Mouse (Mus musculus): Measurements from ENCODE around the gene Ggct. TPM values are rescaled to one million over a fixed set of nuclear protein-coding genes. Genes with fewer than 3 reads are reported as not detected.
A peak's percentile ranks its signal among the peaks of the same experiment; 100 is the strongest.

The Ggct gene
- polyA plus RNA-seq, 1 experiment, result 1.5 TPM

DNA sequence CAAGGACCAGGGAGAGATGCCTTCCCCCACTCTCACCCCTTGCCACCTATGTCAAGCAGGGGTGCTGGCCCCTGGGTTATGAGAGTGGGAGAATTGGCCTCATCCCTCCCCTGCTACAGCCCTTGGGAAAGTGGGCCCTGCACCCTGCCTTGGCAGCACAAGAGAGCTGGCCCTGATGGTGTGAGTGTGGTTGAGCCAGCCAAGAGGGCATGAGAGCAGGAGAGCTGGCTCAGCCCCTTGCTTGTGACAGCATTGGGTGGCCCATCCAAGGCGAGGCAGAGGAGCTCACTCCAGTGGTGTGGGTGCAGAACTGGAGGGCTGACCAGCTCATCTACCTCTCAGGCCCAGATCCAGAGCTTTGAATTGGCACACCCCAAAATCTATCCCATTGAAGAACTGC, 17.1 kb downstream of the Ggct start:
- H3K36me3 ChIP-seq (ENCODE audit: control insufficient read depth, insufficient read depth, low read length), result no peaks in the 10 kb centered on the region
- H3K27me3 ChIP-seq (ENCODE audit: control insufficient read depth, insufficient read depth, low read length), result no peaks in the 10 kb centered on the region
- TF ChIP-seq POLR2A (IDR thresholded peaks at IDR 0.05; ENCODE audit: low read depth, low read length) (no peak), CTCF (IDR thresholded peaks at IDR 0.05; ENCODE audit: extremely low read depth, insufficient read length, insufficient replicate concordance, low read depth, low read length) (no peak)
- no peak overlapping the region for H3K27ac ChIP-seq (ENCODE audit: insufficient read depth, low read depth, low read length)
- WGBS, result 82% methylated on average over 1 of the region's 1 CpGs
- peaks cover 7% of the 10 kb centered on the region for H3K4me1 ChIP-seq (ENCODE audit: control insufficient read depth, insufficient read depth, insufficient read length, low read length)
- H3K4me3 ChIP-seq (ENCODE audit: low read depth, low read length), result no peak overlapping the region

DNA sequence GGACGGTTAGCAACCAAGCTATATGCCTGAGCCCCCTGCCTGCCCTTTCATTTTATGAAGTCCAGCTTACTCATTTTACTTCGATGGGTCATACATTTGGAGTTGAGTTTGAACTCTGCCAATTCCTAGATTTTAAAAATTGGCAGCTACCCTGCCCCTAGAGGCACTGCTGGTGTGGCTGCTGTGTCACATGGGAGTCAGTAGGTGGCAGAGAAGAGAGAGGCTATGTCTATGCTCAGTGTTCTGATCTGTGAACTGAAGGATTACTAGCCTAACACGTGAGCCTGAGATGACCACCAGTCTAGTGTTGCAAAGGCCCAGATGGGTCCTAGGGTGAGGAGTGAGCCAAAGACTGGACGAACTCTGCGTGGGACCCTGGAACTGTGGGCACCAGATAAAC, 18.2 kb downstream of the Ggct start:
- TF ChIP-seq POLR2A (IDR thresholded peaks at IDR 0.05; ENCODE audit: low read depth, low read length), result no peak
- peak; percentile 58; the same call in 1 of the 2 replicates for TF ChIP-seq CTCF (IDR thresholded peaks at IDR 0.05; ENCODE audit: extremely low read depth, insufficient read length, insufficient replicate concordance, low read depth, low read length)
- Histone ChIP-seq H3K36me3 (ENCODE audit: control insufficient read depth, insufficient read depth, low read length) (no peaks in the 10 kb centered on the region), H3K27me3 (ENCODE audit: control insufficient read depth, insufficient read depth, low read length) (no peaks in the 10 kb centered on the region), H3K4me1 (ENCODE audit: control insufficient read depth, insufficient read depth, insufficient read length, low read length) (peaks cover 7% of the 10 kb centered on the region), H3K27ac (ENCODE audit: insufficient read depth, low read depth, low read length) (no peak overlapping the region), H3K4me3 (ENCODE audit: low read depth, low read length) (no peak overlapping the region)
- WGBS, result 67% methylated on average over 5 of the region's 5 CpGs

DNA sequence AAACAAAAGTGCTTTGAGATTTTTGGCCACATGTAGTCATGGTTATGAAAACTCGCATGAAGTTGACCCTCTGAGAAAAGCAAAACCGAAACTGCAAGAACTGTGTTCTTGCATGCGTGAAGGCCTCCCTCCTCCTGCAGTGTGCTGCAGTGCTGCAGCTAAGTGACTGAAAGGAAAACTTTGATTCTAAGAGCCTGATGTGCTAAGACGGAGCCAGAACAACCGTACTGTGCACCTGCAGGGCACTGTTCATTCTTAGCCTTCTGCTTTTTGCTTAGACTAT, 19.9 kb downstream of the Ggct start:
- TF ChIP-seq POLR2A (IDR thresholded peaks at IDR 0.05; ENCODE audit: low read depth, low read length) (no peak), CTCF (IDR thresholded peaks at IDR 0.05; ENCODE audit: extremely low read depth, insufficient read length, insufficient replicate concordance, low read depth, low read length) (peak; percentile 19; the same call in 1 of the 2 replicates)
- WGBS, result 0% methylated on average over 5 of the region's 5 CpGs
- peak overlapping the region; percentile 89 for H3K27ac ChIP-seq (ENCODE audit: insufficient read depth, low read depth, low read length)
- peaks cover 9% of the 10 kb centered on the region for H3K4me1 ChIP-seq (ENCODE audit: control insufficient read depth, insufficient read depth, insufficient read length, low read length)
- H3K4me3 ChIP-seq (ENCODE audit: low read depth, low read length), result peak overlapping the region; percentile 33
- no peaks in the 10 kb centered on the region for H3K36me3 ChIP-seq (ENCODE audit: control insufficient read depth, insufficient read depth, low read length)
- no peaks in the 10 kb centered on the region for H3K27me3 ChIP-seq (ENCODE audit: control insufficient read depth, insufficient read depth, low read length)

DNA sequence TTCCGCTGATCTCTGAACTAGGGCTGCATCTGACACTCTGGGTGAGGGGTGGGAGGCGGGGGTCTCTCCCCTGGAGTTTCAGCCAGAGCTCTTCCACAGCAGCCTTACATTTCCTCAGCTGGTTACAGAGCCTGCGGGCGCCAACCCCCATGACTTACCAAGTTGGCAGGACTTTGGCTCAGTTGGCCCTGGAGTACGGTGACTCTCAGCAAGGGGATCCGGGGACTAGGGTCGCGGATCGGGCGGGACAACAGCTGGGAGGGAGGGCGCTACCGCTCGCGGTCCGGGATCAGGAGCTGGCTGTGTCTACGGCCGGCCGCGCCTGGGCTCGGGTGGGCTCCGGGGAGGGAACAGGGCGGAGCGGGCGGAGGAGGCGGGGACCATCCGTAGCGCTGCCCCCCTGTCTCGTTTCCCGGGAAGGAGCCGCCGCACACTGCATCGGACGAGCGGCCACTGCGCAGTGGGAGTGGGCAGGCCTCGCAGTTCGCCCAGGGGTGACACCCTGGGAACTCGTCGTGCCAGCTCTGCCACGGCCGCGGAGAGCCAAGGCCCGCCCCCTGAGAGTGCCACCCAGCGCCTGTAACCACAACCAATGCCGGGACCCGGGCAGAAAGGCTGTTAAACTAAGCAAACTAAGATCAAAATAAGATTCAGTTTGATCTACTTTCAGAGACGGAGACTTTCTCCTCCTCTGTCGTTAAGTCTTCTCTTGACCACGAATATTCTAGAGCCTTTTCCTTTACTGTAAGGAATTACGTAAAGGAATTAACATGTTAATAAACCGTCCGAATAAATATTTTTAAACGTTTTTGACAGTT, 20.4 kb downstream of the Ggct start, which contains the start of gene Nod1:
TSS of gene Nod1 (minus strand) at position 502 of the 818 bp plus-strand sequence.
- peak within 1 kb of the TSS; percentile 89 for H3K27ac ChIP-seq (ENCODE audit: insufficient read depth, low read depth, low read length)

DNA sequence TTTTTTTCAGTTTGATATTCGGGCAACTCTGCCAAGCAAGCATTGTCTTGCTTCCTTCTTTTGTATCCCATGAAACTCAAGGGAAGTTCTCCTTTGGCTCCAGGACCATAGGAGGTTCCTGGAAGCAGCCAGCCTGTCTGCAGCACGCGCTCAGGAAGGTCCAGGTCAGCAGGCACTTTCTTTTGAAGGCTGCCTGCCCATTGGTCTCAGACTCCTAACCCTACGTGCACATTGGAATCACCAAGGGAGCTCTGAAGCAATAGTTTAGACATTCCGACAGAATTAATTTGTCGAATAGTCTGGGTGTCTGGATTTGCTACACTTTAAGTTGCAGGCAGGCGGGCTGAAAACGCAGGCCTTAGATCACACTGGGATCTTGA, 21.0 kb downstream of the Ggct start:
- no peaks in the 10 kb centered on the region for H3K36me3 ChIP-seq (ENCODE audit: control insufficient read depth, insufficient read depth, low read length)
- peak overlapping the region; percentile 89 for H3K27ac ChIP-seq (ENCODE audit: insufficient read depth, low read depth, low read length)
- 12% methylated on average over 8 of the region's 8 CpGs for WGBS
- TF ChIP-seq POLR2A (IDR thresholded peaks at IDR 0.05; ENCODE audit: low read depth, low read length) (no peak), CTCF (IDR thresholded peaks at IDR 0.05; ENCODE audit: extremely low read depth, insufficient read length, insufficient replicate concordance, low read depth, low read length) (no peak)
- peak overlapping the region; percentile 95 for H3K4me3 ChIP-seq (ENCODE audit: low read depth, low read length)
- H3K27me3 ChIP-seq (ENCODE audit: control insufficient read depth, insufficient read depth, low read length), result no peaks in the 10 kb centered on the region
- H3K4me1 ChIP-seq (ENCODE audit: control insufficient read depth, insufficient read depth, insufficient read length, low read length), result peaks cover 11% of the 10 kb centered on the region

More for the DNA sequence above, 20.4 kb downstream of the Ggct start, which contains the start of gene Nod1:
- no peaks in the 10 kb centered on the region for H3K36me3 ChIP-seq (ENCODE audit: control insufficient read depth, insufficient read depth, low read length)
- no peak for TF ChIP-seq CTCF (IDR thresholded peaks at IDR 0.05; ENCODE audit: extremely low read depth, insufficient read length, insufficient replicate concordance, low read depth, low read length)
- TF ChIP-seq POLR2A (IDR thresholded peaks at IDR 0.05; ENCODE audit: low read depth, low read length), result 0 out of 2 replicates have a peak, but pooled peaks have one; percentile 38
- H3K4me3 ChIP-seq (ENCODE audit: low read depth, low read length), result peak within 1 kb of the TSS; percentile 95
- WGBS, result 1% methylated on average over 53 of the region's 53 CpGs
- peaks cover 11% of the 10 kb centered on the region for H3K4me1 ChIP-seq (ENCODE audit: control insufficient read depth, insufficient read depth, insufficient read length, low read length)
- no peaks in the 10 kb centered on the region for H3K27me3 ChIP-seq (ENCODE audit: control insufficient read depth, insufficient read depth, low read length)

DNA sequence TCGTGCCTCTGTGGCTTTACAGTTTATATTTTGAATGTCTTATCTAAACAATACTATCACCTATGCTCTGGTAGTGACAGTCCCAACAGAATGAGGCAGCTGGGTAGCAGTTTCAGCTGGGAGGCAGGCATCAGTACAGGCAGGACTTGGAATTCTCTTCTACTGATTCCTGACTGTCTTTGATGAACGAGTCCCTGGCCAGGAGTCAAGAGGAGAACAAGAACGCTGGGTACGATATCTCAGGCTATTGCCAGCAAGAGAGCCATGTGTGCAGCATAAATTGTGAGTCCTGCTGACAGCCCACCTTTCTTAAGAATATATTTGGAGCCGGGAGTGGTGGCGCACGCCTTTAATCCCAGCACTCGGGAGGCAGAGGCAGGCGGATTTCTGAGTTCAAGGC, 22.2 kb downstream of the Ggct start:
- H3K4me1 ChIP-seq (ENCODE audit: control insufficient read depth, insufficient read depth, insufficient read length, low read length), result peaks cover 11% of the 10 kb centered on the region
- no peaks in the 10 kb centered on the region for H3K36me3 ChIP-seq (ENCODE audit: control insufficient read depth, insufficient read depth, low read length)
- no peaks in the 10 kb centered on the region for H3K27me3 ChIP-seq (ENCODE audit: control insufficient read depth, insufficient read depth, low read length)
- TF ChIP-seq POLR2A (IDR thresholded peaks at IDR 0.05; ENCODE audit: low read depth, low read length) (no peak), CTCF (IDR thresholded peaks at IDR 0.05; ENCODE audit: extremely low read depth, insufficient read length, insufficient replicate concordance, low read depth, low read length) (no peak)
- no peak overlapping the region for H3K27ac ChIP-seq (ENCODE audit: insufficient read depth, low read depth, low read length)
- H3K4me3 ChIP-seq (ENCODE audit: low read depth, low read length), result no peak overlapping the region
- WGBS, result 70% methylated on average over 9 of the region's 9 CpGs

DNA sequence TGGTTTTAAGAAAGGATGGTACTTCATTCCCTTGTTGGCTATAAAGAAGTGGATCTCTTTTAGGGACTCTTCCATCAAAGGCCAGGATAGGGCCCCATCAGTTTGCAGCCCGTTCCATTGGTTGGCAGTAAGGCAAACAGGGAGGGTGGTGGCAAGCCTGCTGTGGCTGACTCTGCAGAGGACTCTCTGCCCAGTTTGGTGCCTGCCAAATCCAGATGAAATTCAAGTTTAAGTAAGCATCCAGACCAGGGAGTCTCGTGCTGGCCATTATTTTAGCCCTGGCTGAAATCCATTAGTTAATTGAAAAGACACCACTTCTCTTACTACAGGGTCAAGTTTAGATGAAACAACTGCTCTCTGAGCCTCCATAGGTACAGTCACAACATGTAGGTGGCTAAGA, 22.9 kb downstream of the Ggct start:
- H3K27me3 ChIP-seq (ENCODE audit: control insufficient read depth, insufficient read depth, low read length), result no peaks in the 10 kb centered on the region
- no peaks in the 10 kb centered on the region for H3K36me3 ChIP-seq (ENCODE audit: control insufficient read depth, insufficient read depth, low read length)
- peaks cover 11% of the 10 kb centered on the region for H3K4me1 ChIP-seq (ENCODE audit: control insufficient read depth, insufficient read depth, insufficient read length, low read length)
- WGBS, result 73% methylated on average over 2 of the region's 2 CpGs
- TF ChIP-seq POLR2A (IDR thresholded peaks at IDR 0.05; ENCODE audit: low read depth, low read length), result no peak
- TF ChIP-seq CTCF (IDR thresholded peaks at IDR 0.05; ENCODE audit: extremely low read depth, insufficient read length, insufficient replicate concordance, low read depth, low read length), result no peak
- no peak overlapping the region for H3K27ac ChIP-seq (ENCODE audit: insufficient read depth, low read depth, low read length)
- no peak overlapping the region for H3K4me3 ChIP-seq (ENCODE audit: low read depth, low read length)

Data from small intestine, adult 2 months (tissue).